Mouse (Mus musculus): Measurements from ENCODE around the gene Abca5.

DNA sequence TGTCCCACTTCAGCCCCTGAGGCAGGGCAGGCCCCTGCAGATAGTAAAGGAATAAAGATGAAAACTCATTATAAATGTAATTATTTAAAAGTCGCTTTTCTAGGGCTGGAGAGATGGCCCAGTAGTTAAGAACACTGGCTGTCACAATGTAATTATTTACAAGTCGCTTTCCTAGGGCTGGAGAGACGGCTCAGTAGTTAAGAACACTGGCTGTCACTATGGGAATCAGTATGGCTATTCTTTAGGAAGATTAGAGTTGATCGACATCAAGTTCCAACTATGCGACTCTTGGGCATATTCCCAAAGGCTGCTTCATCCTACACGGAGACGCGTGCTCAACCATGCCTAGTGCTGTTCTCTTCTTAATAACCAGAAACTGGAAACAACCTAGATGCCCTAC, 15.2 kb downstream of the Abca5 start:
- TF ChIP-seq POLR2A (IDR thresholded peaks at IDR 0.05; ENCODE audit: low read depth, low read length) (no peak), CTCF (IDR thresholded peaks at IDR 0.05; ENCODE audit: borderline replicate concordance, insufficient read depth, low read length) (no peak)
